Mouse (Mus musculus): Measurements from ENCODE around the gene Rtl8b. TPM values are rescaled to one million over a fixed set of nuclear protein-coding genes. Genes with fewer than 3 reads are reported as not detected.
A peak's percentile ranks its signal among the peaks of the same experiment; 100 is the strongest.
"Not testable (repeated sequence)": the region's sequence is repeated elsewhere in the genome, so short reads cannot be mapped to it uniquely, and the experiment has no call there.

The Rtl8b gene
- polyA plus RNA-seq, 1 experiment from 2014 or later: 195 TPM

GRCm38 (mm10) chrX:53682650-53683049, 12.4 kb upstream of the Rtl8b start:
- not testable (repeated sequence) for ATAC-seq (ENCODE audit: low FRiP score); H3K27me3 ChIP-seq (ENCODE audit: control insufficient read depth, insufficient read depth, low read length); DNase-seq (ENCODE audit: low spot score); H3K27ac ChIP-seq; H3K9ac ChIP-seq; H3K4me3 ChIP-seq (replicated peaks; ENCODE audit: low read length); H3K4me2 ChIP-seq (replicated peaks); H3K4me1 ChIP-seq (replicated peaks; ENCODE audit: control insufficient read depth, insufficient read depth, low read length); H3K9me3 ChIP-seq (ENCODE audit: control insufficient read depth, low read length); H3K36me3 ChIP-seq (replicated peaks; ENCODE audit: control insufficient read depth, insufficient read depth)
- 71% methylated on average over 2 of the region's 3 CpGs for WGBS

- H3K9me3 ChIP-seq (ENCODE audit: control insufficient read depth, low read length); H3K36me3 ChIP-seq (replicated peaks; ENCODE audit: control insufficient read depth, insufficient read depth); H3K4me1 ChIP-seq (replicated peaks; ENCODE audit: control insufficient read depth, insufficient read depth, low read length); H3K4me3 ChIP-seq (replicated peaks; ENCODE audit: low read length); ATAC-seq (ENCODE audit: low FRiP score); H3K4me2 ChIP-seq (replicated peaks); H3K27me3 ChIP-seq (ENCODE audit: control insufficient read depth, insufficient read depth, low read length); DNase-seq (ENCODE audit: low spot score); H3K27ac ChIP-seq; H3K9ac ChIP-seq: not testable (repeated sequence)
- WGBS: 5% methylated on average over 1 of the region's 2 CpGs
Measured at GRCm38 (mm10) chrX:53676943-53677342, 6.7 kb upstream of the Rtl8b start.

- H3K9me3 ChIP-seq (ENCODE audit: control insufficient read depth, low read length); H3K27me3 ChIP-seq (ENCODE audit: control insufficient read depth, insufficient read depth, low read length); H3K4me1 ChIP-seq (replicated peaks; ENCODE audit: control insufficient read depth, insufficient read depth, low read length); H3K36me3 ChIP-seq (replicated peaks; ENCODE audit: control insufficient read depth, insufficient read depth); DNase-seq (ENCODE audit: low spot score): not testable (repeated sequence)
- ATAC-seq (ENCODE audit: low FRiP score): peak; percentile 42
- 11% methylated on average over 4 of the region's 4 CpGs for WGBS
- Histone ChIP-seq H3K9ac (peak overlapping the region; percentile 50), H3K4me3 (replicated peaks; ENCODE audit: low read length) (peak overlapping the region; percentile 27), H3K27ac (peak overlapping the region; percentile 87), H3K4me2 (replicated peaks) (peak overlapping the region; percentile 49)
Measured at GRCm38 (mm10) chrX:53670696-53671095, 488 bp upstream of the Rtl8b start.

- no CpG with 5 or more reads among the region's 36 CpGs for WGBS
- H3K9ac ChIP-seq: 0 out of 2 replicates have a peak overlapping the region, but pooled peaks have one; percentile 50
Measured at GRCm38 (mm10) chrX:53669557-53670270, 494 bp downstream of the Rtl8b start.

GRCm38 (mm10) chrX:53652917-53653316, 17.3 kb downstream of the Rtl8b start:
- WGBS: 72% methylated on average over 4 of the region's 4 CpGs
- not testable (repeated sequence) for ATAC-seq (ENCODE audit: low FRiP score)

More at GRCm38 (mm10) chrX:53669557-53670270, 494 bp downstream of the Rtl8b start:
- peak overlapping the region; percentile 46 for H3K4me2 ChIP-seq (replicated peaks)
- H3K27ac ChIP-seq; H3K36me3 ChIP-seq (replicated peaks; ENCODE audit: control insufficient read depth, insufficient read depth); H3K9me3 ChIP-seq (ENCODE audit: control insufficient read depth, low read length); H3K27me3 ChIP-seq (ENCODE audit: control insufficient read depth, insufficient read depth, low read length); H3K4me1 ChIP-seq (replicated peaks; ENCODE audit: control insufficient read depth, insufficient read depth, low read length); DNase-seq (ENCODE audit: low spot score): not testable (repeated sequence)
- peak; percentile 56 for ATAC-seq (ENCODE audit: low FRiP score)
- H3K4me3 ChIP-seq (replicated peaks; ENCODE audit: low read length): peak overlapping the region; percentile 27

GRCm38 (mm10) chrX:53645885-53646284, 24.3 kb downstream of the Rtl8b start:
- Histone ChIP-seq H3K9me3 (ENCODE audit: control insufficient read depth, low read length) (no peaks in the 10 kb centered on the region), H3K36me3 (replicated peaks; ENCODE audit: control insufficient read depth, insufficient read depth) (no peaks in the 10 kb centered on the region), H3K27me3 (ENCODE audit: control insufficient read depth, insufficient read depth, low read length) (no peaks in the 10 kb centered on the region), H3K4me1 (replicated peaks; ENCODE audit: control insufficient read depth, insufficient read depth, low read length) (no peaks in the 10 kb centered on the region; the same call in 1 of the 2 replicates), H3K9ac (no peak overlapping the region), H3K4me2 (replicated peaks) (no peak overlapping the region), H3K27ac (no peak overlapping the region), H3K4me3 (replicated peaks; ENCODE audit: low read length) (no peak overlapping the region)
- DNase-seq (ENCODE audit: low spot score): no peak
- WGBS: 84% methylated on average over 6 of the region's 6 CpGs
- no peak for ATAC-seq (ENCODE audit: low FRiP score)

More at GRCm38 (mm10) chrX:53652917-53653316, 17.3 kb downstream of the Rtl8b start:
- H3K36me3 ChIP-seq (replicated peaks; ENCODE audit: control insufficient read depth, insufficient read depth); H3K4me1 ChIP-seq (replicated peaks; ENCODE audit: control insufficient read depth, insufficient read depth, low read length); H3K4me3 ChIP-seq (replicated peaks; ENCODE audit: low read length); H3K27ac ChIP-seq; H3K9ac ChIP-seq; H3K9me3 ChIP-seq (ENCODE audit: control insufficient read depth, low read length); H3K4me2 ChIP-seq (replicated peaks); DNase-seq (ENCODE audit: low spot score); H3K27me3 ChIP-seq (ENCODE audit: control insufficient read depth, insufficient read depth, low read length): not testable (repeated sequence)

- H3K9ac ChIP-seq: 0 out of 2 replicates have a peak within 1 kb of the TSS, but pooled peaks have one; percentile 31
Measured at GRCm38 (mm10) chrX:53642980-53643961, 26.9 kb downstream of the Rtl8b start, which contains the start of gene Rtl8a. Gene Rtl8a (minus strand): TSS chrX:53643682.

GRCm38 (mm10) chrX:53642604-53642979, 27.6 kb downstream of the Rtl8b start:
- H3K9me3 ChIP-seq (ENCODE audit: control insufficient read depth, low read length); H3K27ac ChIP-seq; ATAC-seq (ENCODE audit: low FRiP score); H3K4me1 ChIP-seq (replicated peaks; ENCODE audit: control insufficient read depth, insufficient read depth, low read length); H3K27me3 ChIP-seq (ENCODE audit: control insufficient read depth, insufficient read depth, low read length); DNase-seq (ENCODE audit: low spot score); H3K36me3 ChIP-seq (replicated peaks; ENCODE audit: control insufficient read depth, insufficient read depth): not testable (repeated sequence)
- Histone ChIP-seq H3K4me3 (replicated peaks; ENCODE audit: low read length) (peak overlapping the region; percentile 23), H3K4me2 (replicated peaks) (peak overlapping the region; percentile 50), H3K9ac (0 out of 2 replicates have a peak overlapping the region, but pooled peaks have one; percentile 31)
- WGBS: 51% methylated on average over 3 of the region's 4 CpGs

More at GRCm38 (mm10) chrX:53642980-53643961, 26.9 kb downstream of the Rtl8b start, which contains the start of gene Rtl8a:
- not testable (repeated sequence) for H3K9me3 ChIP-seq (ENCODE audit: control insufficient read depth, low read length); H3K27me3 ChIP-seq (ENCODE audit: control insufficient read depth, insufficient read depth, low read length); H3K27ac ChIP-seq; H3K36me3 ChIP-seq (replicated peaks; ENCODE audit: control insufficient read depth, insufficient read depth); H3K4me1 ChIP-seq (replicated peaks; ENCODE audit: control insufficient read depth, insufficient read depth, low read length)
- Histone ChIP-seq H3K4me3 (replicated peaks; ENCODE audit: low read length) (peak within 1 kb of the TSS; percentile 29), H3K4me2 (replicated peaks) (peak within 1 kb of the TSS; percentile 51)
- WGBS: 13% methylated on average over 10 of the region's 50 CpGs
- ATAC-seq (ENCODE audit: low FRiP score) (peak; percentile 95), DNase-seq (ENCODE audit: low spot score) (peak; percentile 81)

- not testable (repeated sequence) for H3K36me3 ChIP-seq (replicated peaks; ENCODE audit: control insufficient read depth, insufficient read depth); DNase-seq (ENCODE audit: low spot score); ATAC-seq (ENCODE audit: low FRiP score); H3K4me3 ChIP-seq (replicated peaks; ENCODE audit: low read length); H3K4me2 ChIP-seq (replicated peaks); H3K27ac ChIP-seq; H3K9me3 ChIP-seq (ENCODE audit: control insufficient read depth, low read length); H3K4me1 ChIP-seq (replicated peaks; ENCODE audit: control insufficient read depth, insufficient read depth, low read length); H3K9ac ChIP-seq; H3K27me3 ChIP-seq (ENCODE audit: control insufficient read depth, insufficient read depth, low read length)
- WGBS: 48% methylated on average over 3 of the region's 3 CpGs
Measured at GRCm38 (mm10) chrX:53638107-53638506, 32.1 kb downstream of the Rtl8b start.
